Mouse (Mus musculus): ENCODE results near the gene Cdk15.

- TF ChIP-seq CTCF (IDR thresholded peaks at IDR 0.05; ENCODE audit: borderline replicate concordance, extremely low read depth, insufficient read depth, insufficient read length) (no peak), POLR2A (IDR thresholded peaks at IDR 0.05; ENCODE audit: borderline replicate concordance, extremely low read depth, insufficient read depth, insufficient read length, poor library complexity, severe bottlenecking) (no peak)
Observed at GRCm38 (mm10) chr1:59387542-59388314, 131.0 kb downstream of the Cdk15 start.
